Mouse (Mus musculus): Measurements from ENCODE around the gene Atp5mpl.

DNA sequence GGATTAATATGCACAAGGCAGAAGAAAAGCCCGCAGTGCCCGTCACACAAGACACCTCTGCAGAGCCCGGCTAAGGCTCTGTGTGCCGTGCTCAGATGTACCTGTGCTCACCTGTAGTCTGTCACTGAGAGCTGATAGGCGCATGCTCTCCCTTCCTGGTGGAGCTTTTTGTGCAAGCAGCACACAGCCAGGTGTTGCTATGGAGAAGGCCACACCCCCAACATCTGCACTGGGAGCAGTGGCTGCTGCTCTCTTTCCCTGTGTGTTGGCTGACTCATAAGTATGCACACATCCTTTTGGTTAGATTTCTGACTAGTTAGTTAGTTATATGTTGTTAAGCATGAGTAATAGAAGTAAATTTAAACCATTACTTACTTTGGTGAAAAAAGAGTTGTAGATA lies 25.8 kb upstream of the Atp5mpl start:
- TF ChIP-seq CTCF (IDR thresholded peaks at IDR 0.05; ENCODE audit: insufficient read depth, low read length) (no peak), POLR2A (IDR thresholded peaks at IDR 0.05; ENCODE audit: borderline replicate concordance, extremely low read depth, low read depth, low read length) (no peak)

All from lung, adult 2 months (tissue).